Mouse (Mus musculus): ENCODE data around the gene Gm5105. TPM values are rescaled to one million over a fixed set of nuclear protein-coding genes. Genes with fewer than 3 reads are reported as not detected.

Gene Gm5105
- polyA plus RNA-seq (2012; rRNA removed), result 0.14 and 0.19 TPM in 2 replicates

GRCm38 (mm10) chr3:138067288-138067687 is at the start of gene Gm5105:
Gm5105 (minus strand) TSS chr3:138067388.

GRCm38 (mm10) chr3:138064732-138065645 is 2.2 kb downstream of the Gm5105 start, which contains the start of gene 1110002E22Rik:
1110002E22Rik (plus strand) TSS chr3:138065052.

Other genes starting within 250 kb of the Gm5105 start
- gene H2afz, start 202.9 kb downstream of the Gm5105 start, polyA plus RNA-seq (2012; rRNA removed), result 687 and 730 TPM in 2 replicates
- gene Dnajb14, start 199.7 kb downstream of the Gm5105 start, polyA plus RNA-seq (2012; rRNA removed), result 11.1 TPM in 2 replicates
- gene Lamtor3, start 148.9 kb downstream of the Gm5105 start, polyA plus RNA-seq (2012; rRNA removed), result 102 and 105 TPM in 2 replicates
- 2.8 TPM in 2 replicates for gene Dapp1, start 85.8 kb downstream of the Gm5105 start, polyA plus RNA-seq (2012; rRNA removed)
- gene 1110002E22Rik, start 2.3 kb downstream of the Gm5105 start, polyA plus RNA-seq (2012; rRNA removed), result 0.36 and 0.51 TPM in 2 replicates
- 7.7 TPM in 2 replicates for gene Trmt10a, start 76.1 kb upstream of the Gm5105 start, polyA plus RNA-seq (2012; rRNA removed)
- gene Mttp, start 77.6 kb upstream of the Gm5105 start, polyA plus RNA-seq (2012; rRNA removed), result 4.9 and 5.8 TPM in 2 replicates
- gene 4930579F01Rik, start 126.4 kb upstream of the Gm5105 start, polyA plus RNA-seq (2012; rRNA removed), result 0.08 TPM in 1 of 2 replicates, not detected in the other
- gene Adh7, start 150.4 kb upstream of the Gm5105 start, polyA plus RNA-seq (2012; rRNA removed), result 0.57 and 1.1 TPM in 2 replicates
- gene Adh1, start 193.6 kb upstream of the Gm5105 start, polyA plus RNA-seq (2012; rRNA removed), result 0.98 and 1.2 TPM in 2 replicates
- not detected in 2 replicates for gene Adh6a, start 245.9 kb upstream of the Gm5105 start, polyA plus RNA-seq (2012; rRNA removed)

Measured in central nervous system, embryonic 18 days (tissue).